Mouse (Mus musculus) hindbrain, embryonic 16.5 days (tissue): ENCODE data around the gene Gm10198. TPM values are rescaled to one million over a fixed set of nuclear protein-coding genes. Genes with fewer than 3 reads are reported as not detected.

Experiments
- ATAC-seq: fragments of 200-750 bp; cut with Nextera tagmentation; 2 replicates; pipeline ENCODE4 v1.8.0; 2017; ENCODE audit warnings: moderate TSS enrichment, moderate library complexity
- H3K27ac ChIP-seq: fragments of 300-500 bp; sonication (generic); 2 replicates; pipeline ENCODE4 v1.5.1; 2014; ENCODE audit warnings: low read depth, mild to moderate bottlenecking, control low read depth, low read length, moderate library complexity
- H3K27me3 ChIP-seq: fragments of 300-500 bp; sonication (generic); replicated peaks from 2 replicates; pipeline ENCODE4 v1.6.1; 2014; ENCODE audit warnings: low read length; ENCODE audit not compliant: control insufficient read depth, insufficient read depth
- H3K36me3 ChIP-seq: fragments of 300-500 bp; sonication (generic); 2 replicates; pipeline ENCODE4 v1.6.1; 2014; ENCODE audit warnings: mild to moderate bottlenecking, low read length, moderate library complexity, mixed read lengths; ENCODE audit not compliant: control insufficient read depth, insufficient read depth
- H3K4me1 ChIP-seq: fragments of 300-500 bp; sonication (generic); 2 replicates; pipeline ENCODE4 v1.6.1; 2014; ENCODE audit warnings: low read depth, low read length; ENCODE audit not compliant: control insufficient read depth, insufficient read depth
- H3K4me2 ChIP-seq: fragments of 300-500 bp; sonication (generic); 2 replicates; pipeline ENCODE4 v1.6.1; 2014; ENCODE audit warnings: mild to moderate bottlenecking, low read length, control low read depth, moderate library complexity
- H3K4me3 ChIP-seq: fragments of 300-500 bp; sonication (generic); 2 replicates; pipeline ENCODE4 v1.5.1; 2014; ENCODE audit warnings: mild to moderate bottlenecking, low read length, control low read depth, moderate library complexity
- H3K9ac ChIP-seq: fragments of 300-500 bp; sonication (generic); 2 replicates; pipeline ENCODE4 v1.6.1; 2014; ENCODE audit warnings: low read depth, mild to moderate bottlenecking, control low read depth, low read length, moderate library complexity
- H3K9me3 ChIP-seq: fragments of 300-500 bp; sonication (generic); 2 replicates; pipeline ENCODE4 v1.6.1; 2014; ENCODE audit warnings: mild to moderate bottlenecking, low read length, moderate library complexity; ENCODE audit not compliant: control insufficient read depth
- WGBS: fragments of 180-500 bp; shearing (Covaris S2); extraction: QIAGEN DNeasy Blood & Tissue Kit; methylation state at CpG from one replicate; pipeline ENCODE4 v1.1.7; 2014; 5-methylcytosine and 5-hydroxymethylcytosine counted together
- polyA plus RNA-seq: library from polyadenylated mRNA; unstranded; fragments of >200 nt; fragmentation: Nextera tagmentation; extraction: Ambion mirVana; gene quantifications from 2 replicates; pipeline ENCODE4 v1.2.1, GENCODE M21; 2015

Gene Gm10198
- polyA plus RNA-seq, 1 experiment from 2014 or later, result not detected

GRCm38 (mm10) chr13:111624115-111624514, 31.5 kb downstream of the Gm10198 start:
- H3K4me3 ChIP-seq, result no peak overlapping the region
- no peak overlapping the region for H3K9ac ChIP-seq
- H3K4me1 ChIP-seq, result no peaks in the 10 kb centered on the region
- no peaks in the 10 kb centered on the region for H3K9me3 ChIP-seq
- no peak overlapping the region for H3K4me2 ChIP-seq
- no peaks in the 10 kb centered on the region for H3K36me3 ChIP-seq
- WGBS, result 49% methylated on average over 6 of the region's 6 CpGs
- no peak overlapping the region for H3K27ac ChIP-seq
- ATAC-seq, result no peak
- no peaks in the 10 kb centered on the region for H3K27me3 ChIP-seq

GRCm38 (mm10) chr13:111634163-111635160, 41.9 kb downstream of the Gm10198 start:
- ATAC-seq, result no peak
- H3K4me1 ChIP-seq, result no peaks in the 10 kb centered on the region
- no peaks in the 10 kb centered on the region for H3K9me3 ChIP-seq
- no peak overlapping the region for H3K4me3 ChIP-seq
- H3K9ac ChIP-seq, result no peak overlapping the region
- no peak overlapping the region for H3K4me2 ChIP-seq
- H3K27ac ChIP-seq, result no peak overlapping the region
- H3K36me3 ChIP-seq, result no peaks in the 10 kb centered on the region
- no peaks in the 10 kb centered on the region for H3K27me3 ChIP-seq
- WGBS, result 85% methylated on average over 16 of the region's 16 CpGs

GRCm38 (mm10) chr13:111640319-111640718, 47.7 kb downstream of the Gm10198 start:
- Histone ChIP-seq H3K9ac (no peak overlapping the region), H3K36me3 (no peaks in the 10 kb centered on the region), H3K4me1 (no peaks in the 10 kb centered on the region), H3K4me3 (no peak overlapping the region), H3K9me3 (peaks cover 2% of the 10 kb centered on the region; the same call in 1 of the 2 replicates), H3K27ac (no peak overlapping the region), H3K4me2 (no peak overlapping the region), H3K27me3 (no peaks in the 10 kb centered on the region)
- ATAC-seq, result no peak
- 84% methylated on average over 6 of the region's 6 CpGs for WGBS

Other genes with a start within 250 kb of the Gm10198 start
- gene Gpbp1, start 102.7 kb upstream of the Gm10198 start, polyA plus RNA-seq, result 80.5 and 83.0 TPM in 2 replicates
- gene Gm49496, start 42.8 kb upstream of the Gm10198 start, polyA plus RNA-seq, result not detected in 2 replicates
- 14.3 and 16.9 TPM in 2 replicates for gene Mier3, start 88.2 kb downstream of the Gm10198 start, polyA plus RNA-seq
- 12.1 and 13.5 TPM in 2 replicates for gene Map3k1, start 216.2 kb downstream of the Gm10198 start, polyA plus RNA-seq